Mouse (Mus musculus): ENCODE results near the gene Ift81. TPM values are rescaled to one million over a fixed set of nuclear protein-coding genes. Genes with fewer than 3 reads are reported as not detected.
A peak's percentile ranks its signal among the peaks of the same experiment; 100 is the strongest.

The Ift81 gene
- polyA plus RNA-seq, 1 experiment from 2014 or later = 23.8 TPM

DNA sequence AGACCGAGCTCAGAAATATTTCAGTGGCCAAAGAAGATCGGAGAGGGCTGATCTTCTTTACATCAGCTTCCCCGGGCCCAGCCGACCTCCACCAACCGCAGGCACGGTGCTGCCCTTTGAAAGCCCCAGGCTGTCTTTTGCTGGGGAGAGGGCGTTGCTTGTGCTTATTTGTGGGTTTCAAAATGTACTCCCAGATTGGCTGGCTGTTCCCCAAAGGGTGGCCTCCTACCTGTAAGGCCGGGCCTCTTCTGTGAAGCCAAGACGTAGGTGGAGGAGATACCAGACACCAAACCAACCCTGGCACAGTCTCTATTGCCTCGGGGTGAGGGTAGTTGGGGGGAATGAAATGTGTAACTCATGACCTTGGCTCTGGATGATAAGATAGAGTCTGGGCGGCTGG is 31.7 kb upstream of the Ift81 start:
- 68% methylated on average over 11 of the region's 11 CpGs for WGBS
- no peak overlapping the region for H3K4me3 ChIP-seq
- peaks cover 29% of the 10 kb centered on the region for H3K4me1 ChIP-seq
- H3K9ac ChIP-seq = 0 out of 2 replicates have a peak overlapping the region, but pooled peaks have one; percentile 1
- no peaks in the 10 kb centered on the region for H3K36me3 ChIP-seq
- H3K4me2 ChIP-seq = no peak overlapping the region
- ATAC-seq (ENCODE audit: extremely low read depth, insufficient number of reproducible peaks, low FRiP score, low TSS enrichment) = no peak
- H3K9me3 ChIP-seq = no peaks in the 10 kb centered on the region
- H3K27me3 ChIP-seq (replicated peaks) = no peaks in the 10 kb centered on the region
- H3K27ac ChIP-seq (replicated peaks) = no peak overlapping the region

DNA sequence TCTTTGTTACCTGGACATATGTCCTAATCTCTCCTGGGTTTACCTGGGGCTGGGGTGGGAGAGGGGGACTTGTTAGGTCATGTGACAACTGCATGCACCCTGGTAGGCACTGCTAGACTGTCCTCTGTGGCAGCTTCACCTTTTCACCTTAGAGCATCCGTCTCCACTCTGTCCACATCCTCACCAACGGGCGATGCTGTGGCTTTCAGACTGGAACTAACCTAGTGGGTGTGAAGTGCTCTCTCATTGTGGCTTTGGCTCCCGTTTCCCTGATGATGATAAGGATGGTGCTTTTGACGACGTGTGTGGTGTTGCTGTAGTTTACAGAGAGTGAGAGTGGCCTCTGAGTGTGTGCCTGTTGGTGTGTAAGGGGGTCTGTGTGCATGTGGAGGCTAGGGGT is 31.0 kb upstream of the Ift81 start:
- H3K4me1 ChIP-seq = peaks cover 29% of the 10 kb centered on the region
- H3K27me3 ChIP-seq (replicated peaks) = no peaks in the 10 kb centered on the region
- no peak overlapping the region for H3K4me3 ChIP-seq
- no peak overlapping the region for H3K9ac ChIP-seq
- H3K9me3 ChIP-seq = no peaks in the 10 kb centered on the region
- 43% methylated on average over 6 of the region's 6 CpGs for WGBS
- H3K4me2 ChIP-seq = no peak overlapping the region
- H3K36me3 ChIP-seq = no peaks in the 10 kb centered on the region
- H3K27ac ChIP-seq (replicated peaks) = no peak overlapping the region
- no peak for ATAC-seq (ENCODE audit: extremely low read depth, insufficient number of reproducible peaks, low FRiP score, low TSS enrichment)

DNA sequence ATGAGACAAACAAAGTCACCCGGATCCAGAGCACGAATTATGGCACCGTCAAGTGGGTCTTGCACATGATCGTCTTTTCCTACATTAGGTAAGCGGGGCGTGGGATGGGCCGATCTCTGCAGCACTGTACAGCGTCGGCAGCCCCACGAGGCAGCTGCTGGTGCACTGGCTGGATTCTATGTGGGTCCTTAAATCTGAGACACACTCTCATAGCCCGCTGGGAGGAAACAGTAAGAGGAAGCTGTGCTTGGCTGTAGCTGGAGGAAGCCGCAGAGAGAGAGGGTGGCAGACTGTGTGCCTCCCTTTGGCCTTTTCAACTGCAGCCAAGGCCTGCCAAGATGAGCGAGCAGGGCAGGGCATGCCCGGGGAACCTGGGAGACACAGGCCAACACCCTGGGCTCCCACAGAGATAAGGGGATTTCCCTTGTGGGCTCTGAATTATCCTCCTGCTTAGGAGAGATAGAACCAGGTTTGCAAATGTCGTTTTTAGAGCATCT is 29.8 kb upstream of the Ift81 start:
- Histone ChIP-seq H3K4me2 (peak overlapping the region; percentile 24; the same call in 1 of the 2 replicates), H3K9me3 (no peaks in the 10 kb centered on the region), H3K9ac (peak overlapping the region; percentile 29), H3K36me3 (no peaks in the 10 kb centered on the region), H3K4me1 (peaks cover 29% of the 10 kb centered on the region), H3K27ac (replicated peaks) (0 out of 2 replicates have a peak overlapping the region, but pooled peaks have one; percentile 26), H3K4me3 (0 out of 2 replicates have a peak overlapping the region, but pooled peaks have one; percentile 1), H3K27me3 (replicated peaks) (no peaks in the 10 kb centered on the region)
- ATAC-seq (ENCODE audit: extremely low read depth, insufficient number of reproducible peaks, low FRiP score, low TSS enrichment) = no peak
- 65% methylated on average over 15 of the region's 15 CpGs for WGBS

DNA sequence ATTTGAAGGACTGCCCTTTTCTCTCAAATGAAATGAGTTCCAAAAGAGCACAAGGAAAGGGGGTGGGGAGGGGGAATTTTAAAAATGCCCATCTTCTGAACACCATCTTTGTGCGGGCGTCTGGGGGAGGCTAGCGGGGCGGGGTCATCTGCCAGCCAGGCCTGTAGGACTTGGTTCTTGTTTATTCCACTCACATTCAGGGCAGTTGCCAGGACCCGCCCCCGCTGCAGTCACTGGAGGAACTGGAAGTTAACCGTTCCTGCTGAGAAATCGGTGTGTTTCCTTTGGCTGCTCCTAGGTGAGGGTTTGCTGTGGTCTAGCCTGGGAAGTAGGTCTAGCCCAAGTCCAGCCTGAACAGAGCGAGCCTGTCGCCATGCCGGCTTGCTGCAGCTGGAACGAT is 29.4 kb upstream of the Ift81 start, which contains the start of gene P2rx7:
Gene P2rx7 (plus strand): TSS at position 211 of the 400 bp plus-strand sequence.
- ATAC-seq (ENCODE audit: extremely low read depth, insufficient number of reproducible peaks, low FRiP score, low TSS enrichment) = no peak
- WGBS = 73% methylated on average over 12 of the region's 12 CpGs
- H3K27me3 ChIP-seq (replicated peaks) = no peaks in the 10 kb centered on the region
- H3K4me1 ChIP-seq = peaks cover 27% of the 10 kb centered on the region
- 0 out of 2 replicates have a peak within 1 kb of the TSS, but pooled peaks have one; percentile 1 for H3K4me3 ChIP-seq
- peak within 1 kb of the TSS; percentile 29 for H3K9ac ChIP-seq
- no peaks in the 10 kb centered on the region for H3K9me3 ChIP-seq
- peak within 1 kb of the TSS; percentile 24; the same call in 1 of the 2 replicates for H3K4me2 ChIP-seq
- no peaks in the 10 kb centered on the region for H3K36me3 ChIP-seq
- H3K27ac ChIP-seq (replicated peaks) = 0 out of 2 replicates have a peak within 1 kb of the TSS, but pooled peaks have one; percentile 26

DNA sequence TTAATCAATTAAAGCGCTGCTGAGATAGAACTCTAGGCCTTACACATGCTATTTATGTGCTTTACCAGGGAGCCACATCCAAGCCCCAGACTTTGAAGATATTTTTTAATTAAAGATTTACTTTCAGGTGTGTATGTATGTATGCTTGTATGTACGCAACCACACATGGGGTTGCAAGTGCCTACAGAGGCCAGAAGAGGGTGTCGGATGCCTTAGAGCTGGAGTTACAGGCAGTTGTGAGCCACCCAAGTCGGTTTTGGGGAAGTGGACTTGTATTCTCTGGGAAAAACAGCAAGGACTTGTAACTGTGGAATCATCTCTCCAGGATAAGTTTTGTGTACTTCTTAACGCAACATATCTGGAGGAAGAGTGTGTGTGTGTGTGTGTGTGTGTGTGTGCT is 25.7 kb upstream of the Ift81 start:
- no peak for ATAC-seq (ENCODE audit: extremely low read depth, insufficient number of reproducible peaks, low FRiP score, low TSS enrichment)
- H3K27me3 ChIP-seq (replicated peaks) = no peaks in the 10 kb centered on the region
- no peaks in the 10 kb centered on the region for H3K9me3 ChIP-seq
- H3K4me1 ChIP-seq = peaks cover 24% of the 10 kb centered on the region
- H3K27ac ChIP-seq (replicated peaks) = no peak overlapping the region
- H3K4me3 ChIP-seq = no peak overlapping the region
- H3K9ac ChIP-seq = no peak overlapping the region
- H3K4me2 ChIP-seq = no peak overlapping the region
- no peaks in the 10 kb centered on the region for H3K36me3 ChIP-seq
- WGBS = 88% methylated on average over 5 of the region's 5 CpGs

DNA sequence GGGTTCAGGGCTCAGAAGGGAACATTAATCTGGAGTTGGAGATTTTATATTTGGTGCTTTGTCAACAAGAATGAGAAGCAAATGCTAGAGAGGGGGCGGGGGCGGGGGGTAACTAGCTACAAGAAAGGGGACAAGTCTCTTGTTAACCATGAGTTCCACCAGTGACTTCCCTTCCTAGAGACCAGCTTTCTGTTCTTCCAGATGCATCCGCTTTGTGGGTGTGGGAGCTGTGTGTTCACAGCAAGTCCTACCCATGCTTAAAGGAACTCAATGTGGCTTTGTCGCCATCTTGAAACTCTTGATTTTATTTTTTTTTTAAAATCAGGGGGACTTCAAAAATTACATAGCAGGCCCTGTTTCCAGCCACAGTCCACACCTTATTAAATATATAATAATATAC is 25.2 kb upstream of the Ift81 start:
- Histone ChIP-seq H3K27me3 (replicated peaks) (no peaks in the 10 kb centered on the region), H3K36me3 (no peaks in the 10 kb centered on the region), H3K9me3 (no peaks in the 10 kb centered on the region), H3K4me2 (no peak overlapping the region), H3K4me1 (peaks cover 23% of the 10 kb centered on the region), H3K4me3 (no peak overlapping the region), H3K9ac (no peak overlapping the region), H3K27ac (replicated peaks) (no peak overlapping the region)
- WGBS = 93% methylated on average over 4 of the region's 4 CpGs
- ATAC-seq (ENCODE audit: extremely low read depth, insufficient number of reproducible peaks, low FRiP score, low TSS enrichment) = no peak

DNA sequence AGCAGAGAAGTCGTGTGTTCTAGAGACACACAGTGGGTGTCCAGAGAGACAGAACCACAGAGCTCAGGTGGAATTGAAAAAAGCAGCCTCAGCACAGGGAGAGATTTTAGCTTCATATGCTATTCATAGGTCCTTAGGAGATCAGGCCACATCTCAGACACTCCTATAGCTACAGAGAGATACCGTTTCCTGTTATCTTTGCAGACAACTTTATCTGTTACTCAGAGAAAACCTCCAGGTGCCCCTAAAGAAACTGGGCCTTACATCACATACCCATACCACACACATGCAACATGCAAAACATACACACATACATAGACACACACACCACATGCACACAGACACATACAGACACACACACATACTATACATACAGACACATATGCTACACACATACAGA is 24.0 kb upstream of the Ift81 start:
- H3K27ac ChIP-seq (replicated peaks) = no peak overlapping the region
- peaks cover 15% of the 10 kb centered on the region for H3K4me1 ChIP-seq
- WGBS = 51% methylated on average over 2 of the region's 2 CpGs
- ATAC-seq (ENCODE audit: extremely low read depth, insufficient number of reproducible peaks, low FRiP score, low TSS enrichment) = no peak
- no peaks in the 10 kb centered on the region for H3K9me3 ChIP-seq
- no peak overlapping the region for H3K9ac ChIP-seq
- H3K36me3 ChIP-seq = no peaks in the 10 kb centered on the region
- H3K4me3 ChIP-seq = no peak overlapping the region
- no peaks in the 10 kb centered on the region for H3K27me3 ChIP-seq (replicated peaks)
- H3K4me2 ChIP-seq = no peak overlapping the region

DNA sequence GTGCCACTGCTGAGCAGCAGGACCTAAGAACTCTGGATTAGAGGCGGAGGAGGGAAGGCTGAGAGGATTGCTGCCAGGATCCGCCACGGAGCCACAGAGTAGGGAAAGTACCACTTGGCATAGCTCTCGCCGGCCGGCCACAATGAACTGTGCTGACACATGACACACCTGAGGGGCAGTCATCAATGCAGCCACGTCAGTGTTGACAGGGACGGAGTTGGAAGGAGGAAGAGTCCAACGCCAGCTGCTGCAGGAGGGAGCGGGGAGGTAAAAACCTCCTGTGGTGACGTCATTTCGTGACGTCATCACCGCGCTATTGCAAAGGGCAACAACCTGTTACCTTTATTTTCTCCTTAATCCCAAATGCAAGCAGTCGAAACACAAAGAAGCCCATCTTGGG is 22.6 kb upstream of the Ift81 start:
- peaks cover 15% of the 10 kb centered on the region for H3K4me1 ChIP-seq
- no peaks in the 10 kb centered on the region for H3K27me3 ChIP-seq (replicated peaks)
- no peaks in the 10 kb centered on the region for H3K9me3 ChIP-seq
- peak overlapping the region; percentile 62 for H3K9ac ChIP-seq
- no peak overlapping the region for H3K27ac ChIP-seq (replicated peaks)
- H3K36me3 ChIP-seq = no peaks in the 10 kb centered on the region
- WGBS = 26% methylated on average over 16 of the region's 16 CpGs
- no peak for ATAC-seq (ENCODE audit: extremely low read depth, insufficient number of reproducible peaks, low FRiP score, low TSS enrichment)
- peak overlapping the region; percentile 35 for H3K4me3 ChIP-seq
- peak overlapping the region; percentile 67 for H3K4me2 ChIP-seq

DNA sequence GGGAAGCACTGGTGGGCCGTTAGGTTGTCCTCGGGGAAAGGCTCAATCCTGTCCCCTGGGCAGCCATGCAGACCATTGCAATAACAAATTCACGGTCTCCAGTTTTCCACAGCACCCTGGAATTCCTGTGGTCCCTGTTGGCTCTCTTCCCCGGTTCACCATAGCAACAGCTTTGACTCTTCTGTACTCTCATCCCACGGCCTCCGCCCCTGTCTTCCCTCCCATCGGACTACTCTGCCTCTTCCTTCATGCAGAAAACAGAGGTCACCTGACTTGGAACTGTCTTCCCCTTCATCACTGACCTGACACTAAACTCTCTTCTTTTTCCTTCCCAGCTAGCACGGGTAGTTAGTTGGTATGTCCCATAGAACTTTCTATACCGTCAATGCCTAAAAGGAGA is 22.0 kb upstream of the Ift81 start:
- Histone ChIP-seq H3K4me1 (peaks cover 15% of the 10 kb centered on the region), H3K27ac (replicated peaks) (no peak overlapping the region), H3K9me3 (no peaks in the 10 kb centered on the region), H3K36me3 (no peaks in the 10 kb centered on the region), H3K4me2 (no peak overlapping the region), H3K4me3 (no peak overlapping the region), H3K9ac (no peak overlapping the region), H3K27me3 (replicated peaks) (no peaks in the 10 kb centered on the region)
- WGBS = 75% methylated on average over 9 of the region's 9 CpGs
- no peak for ATAC-seq (ENCODE audit: extremely low read depth, insufficient number of reproducible peaks, low FRiP score, low TSS enrichment)

DNA sequence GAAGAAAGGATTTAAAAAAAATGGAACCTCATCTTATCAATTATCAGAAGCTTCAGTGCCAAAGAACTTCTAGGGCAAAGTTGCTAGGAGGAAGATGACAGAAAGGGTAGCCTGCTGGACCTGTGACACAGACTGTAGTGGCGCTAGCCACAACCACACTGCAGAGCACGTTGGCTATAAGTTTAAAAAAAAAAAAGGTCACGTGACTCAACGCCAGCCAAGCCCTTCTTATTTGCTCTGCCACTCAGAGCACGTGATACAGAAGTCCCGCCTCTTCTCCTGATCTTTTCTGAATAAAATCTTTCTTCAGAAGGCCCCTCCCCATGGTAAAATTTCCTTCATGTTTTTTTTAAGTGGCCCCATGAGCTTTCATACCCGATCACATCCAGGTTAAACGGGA is 20.9 kb upstream of the Ift81 start:
- Histone ChIP-seq H3K27me3 (replicated peaks) (no peaks in the 10 kb centered on the region), H3K36me3 (no peaks in the 10 kb centered on the region), H3K27ac (replicated peaks) (no peak overlapping the region), H3K4me3 (no peak overlapping the region), H3K9ac (no peak overlapping the region), H3K4me1 (peaks cover 15% of the 10 kb centered on the region), H3K9me3 (no peaks in the 10 kb centered on the region), H3K4me2 (no peak overlapping the region)
- no peak for ATAC-seq (ENCODE audit: extremely low read depth, insufficient number of reproducible peaks, low FRiP score, low TSS enrichment)
- 77% methylated on average over 8 of the region's 8 CpGs for WGBS

DNA sequence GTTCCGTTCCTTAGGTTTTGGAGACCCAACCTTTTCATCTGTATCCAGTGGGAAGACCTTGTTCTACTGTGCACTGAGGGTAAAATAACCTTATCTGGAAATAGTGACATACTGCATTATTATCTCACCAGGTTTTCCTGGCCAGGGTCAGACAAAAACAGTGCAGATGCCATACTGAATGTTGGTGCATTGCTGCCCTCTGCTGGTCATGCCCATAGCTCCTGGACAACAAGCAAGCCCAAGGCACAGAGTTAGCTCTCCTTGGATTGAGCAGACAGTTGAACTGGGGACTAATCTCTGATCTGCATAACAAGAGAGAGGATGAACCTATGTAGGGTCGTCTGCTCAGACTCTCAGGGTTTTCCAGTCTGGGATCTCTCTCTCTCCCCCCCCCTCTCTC is 12.9 kb upstream of the Ift81 start:
- peak overlapping the region; percentile 30; the same call in 1 of the 2 replicates for H3K9ac ChIP-seq
- H3K27me3 ChIP-seq (replicated peaks) = no peaks in the 10 kb centered on the region
- no peaks in the 10 kb centered on the region for H3K9me3 ChIP-seq
- H3K4me3 ChIP-seq = no peak overlapping the region
- H3K36me3 ChIP-seq = no peaks in the 10 kb centered on the region
- no peak; the same call in 1 of the 2 replicates for ATAC-seq (ENCODE audit: extremely low read depth, insufficient number of reproducible peaks, low FRiP score, low TSS enrichment)
- WGBS = 26% methylated on average over 2 of the region's 2 CpGs
- peak overlapping the region; percentile 48 for H3K27ac ChIP-seq (replicated peaks)
- H3K4me1 ChIP-seq = peaks cover 33% of the 10 kb centered on the region
- no peak overlapping the region for H3K4me2 ChIP-seq

DNA sequence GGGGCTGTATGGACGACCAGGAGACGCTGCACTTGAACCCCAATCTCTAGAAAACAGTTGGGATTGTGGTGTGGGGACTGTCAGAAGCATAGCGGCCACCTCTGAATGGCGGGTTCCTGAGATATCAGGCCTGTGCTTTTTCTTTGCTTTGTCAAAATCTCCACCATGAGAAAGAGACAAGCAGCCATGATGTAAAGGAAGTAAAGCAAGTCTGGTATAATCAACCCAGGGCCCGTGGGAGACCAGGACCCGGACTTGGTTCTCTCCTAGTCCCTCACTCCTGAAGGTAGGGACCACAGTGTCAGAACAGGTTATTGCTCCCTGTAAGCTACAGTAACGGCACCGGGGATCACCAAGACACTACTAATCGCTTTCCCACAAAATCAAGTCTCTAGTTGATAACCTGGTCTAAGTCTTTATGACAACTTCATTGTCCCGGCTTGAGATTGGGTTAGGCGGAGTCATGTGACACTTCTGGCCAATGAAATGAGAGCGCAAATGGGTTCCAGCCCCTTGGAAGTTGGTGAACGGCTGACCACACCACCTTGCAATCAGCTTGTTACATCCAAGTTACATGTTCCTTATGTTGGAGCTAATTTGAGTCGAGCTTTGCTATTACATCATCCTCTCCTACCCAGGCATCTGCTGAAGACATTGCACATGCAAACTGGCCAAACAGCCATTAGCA is 11.4 kb upstream of the Ift81 start:
- Histone ChIP-seq H3K27ac (replicated peaks) (no peak overlapping the region), H3K9ac (no peak overlapping the region), H3K4me3 (no peak overlapping the region), H3K27me3 (replicated peaks) (no peaks in the 10 kb centered on the region), H3K9me3 (no peaks in the 10 kb centered on the region), H3K4me1 (peaks cover 47% of the 10 kb centered on the region), H3K36me3 (no peaks in the 10 kb centered on the region), H3K4me2 (no peak overlapping the region)
- no peak for ATAC-seq (ENCODE audit: extremely low read depth, insufficient number of reproducible peaks, low FRiP score, low TSS enrichment)
- 80% methylated on average over 14 of the region's 14 CpGs for WGBS
